Comparison of ENCODE assay signal across 25 mouse cellular contexts in genomic region chr16:33765477-33765876, GRCm38 (mm10). TPM values are rescaled to one million over a fixed set of nuclear protein-coding genes. Genes with fewer than 3 reads are reported as not detected.
DNase-seq lines count a peak whose midpoint lies in the region; ATAC-seq and TF ChIP-seq lines count a peak whose summit lies in the region.
"Had no signal": no experiment of that assay in that cellular context is flagged by ENCODE, and none has a peak within 500 bp of the region (broad histone marks: within the 10 kb centered on the region; RNA-seq: fewer than 3 reads in every experiment).

No protein-coding gene starts in this region.

- peaks cover 14% of the 10 kb centered on the region for H3K4me1 ChIP-seq in forebrain, embryonic 15.5 days
- peaks cover 11% of the 10 kb centered on the region; the same call in 1 of the 2 replicates for H3K4me1 ChIP-seq in forebrain, embryonic 14.5 days (ENCODE audit: control insufficient read depth, insufficient read depth, low read length)
- H3K4me1 ChIP-seq in intestine, postnatal 0 days (replicated peaks; ENCODE audit: control insufficient read depth, insufficient read depth, low read length), result peaks cover 3% of the 10 kb centered on the region; the same call in 1 of the 2 replicates
- H3K4me1 ChIP-seq in midbrain, embryonic 15.5 days, result peaks cover 13% of the 10 kb centered on the region
- 0 out of 2 replicates have a peak, but pooled peaks cover 8% of the 10 kb centered on the region for H3K4me1 ChIP-seq in hindbrain, embryonic 12.5 days

- 89% methylated on average over 2 of the region's 2 CpGs for WGBS in forebrain, embryonic 15.5 days
- 83% methylated on average over 2 of the region's 2 CpGs for WGBS in forebrain, embryonic 14.5 days
- 76% methylated on average over 2 of the region's 2 CpGs for WGBS in intestine, postnatal 0 days
- 94% methylated on average over 2 of the region's 2 CpGs for WGBS in midbrain, embryonic 15.5 days
- 92% methylated on average over 2 of the region's 2 CpGs for WGBS in hindbrain, embryonic 12.5 days

- H3K36me3 ChIP-seq in forebrain, embryonic 15.5 days, result peaks cover 4% of the 10 kb centered on the region; the same call in 1 of the 2 replicates
- H3K36me3 ChIP-seq in forebrain, embryonic 14.5 days (ENCODE audit: control insufficient read depth, insufficient read depth, low read length), result peaks cover 34% of the 10 kb centered on the region
- peaks cover 8% of the 10 kb centered on the region; the same call in 1 of the 2 replicates for H3K36me3 ChIP-seq in intestine, postnatal 0 days (ENCODE audit: control insufficient read depth, insufficient read depth)
- H3K36me3 ChIP-seq in midbrain, embryonic 15.5 days (replicated peaks), result no peaks in the 10 kb centered on the region
- H3K36me3 ChIP-seq in hindbrain, embryonic 12.5 days, result peaks cover 11% of the 10 kb centered on the region
- H3K36me3 ChIP-seq: hindbrain, embryonic 15.5 days had no signal

- no peak overlapping the region for H3K9ac ChIP-seq in forebrain, embryonic 15.5 days (replicated peaks)
- H3K9ac ChIP-seq in forebrain, embryonic 14.5 days (ENCODE audit: low read length), result no peak overlapping the region
- no peak overlapping the region for H3K9ac ChIP-seq in intestine, postnatal 0 days (ENCODE audit: low read depth, low read length)
- no peak overlapping the region for H3K9ac ChIP-seq in midbrain, embryonic 15.5 days
- no peak overlapping the region for H3K9ac ChIP-seq in hindbrain, embryonic 12.5 days
- H3K9ac ChIP-seq: embryonic facial prominence, embryonic 12.5 days; heart, embryonic 15.5 days; hindbrain, embryonic 15.5 days; kidney, embryonic 15.5 days; liver, embryonic 13.5 days; neural tube, embryonic 12.5 days had no signal

- no peaks in the 10 kb centered on the region for H3K27me3 ChIP-seq in forebrain, embryonic 15.5 days
- no peaks in the 10 kb centered on the region for H3K27me3 ChIP-seq in forebrain, embryonic 14.5 days (replicated peaks; ENCODE audit: control insufficient read depth, insufficient read depth, low read length)
- no peaks in the 10 kb centered on the region for H3K27me3 ChIP-seq in intestine, postnatal 0 days (replicated peaks; ENCODE audit: control insufficient read depth, insufficient read depth, low read length)
- H3K27me3 ChIP-seq in midbrain, embryonic 15.5 days (replicated peaks), result no peaks in the 10 kb centered on the region
- no peaks in the 10 kb centered on the region for H3K27me3 ChIP-seq in hindbrain, embryonic 12.5 days
- H3K27me3 ChIP-seq: embryonic facial prominence, embryonic 12.5 days; heart, embryonic 15.5 days; hindbrain, embryonic 15.5 days; kidney, embryonic 15.5 days; liver, embryonic 13.5 days; neural tube, embryonic 12.5 days; Patski had no signal

- no peak overlapping the region for H3K4me3 ChIP-seq in forebrain, embryonic 15.5 days
- no peak overlapping the region for H3K4me3 ChIP-seq in forebrain, embryonic 14.5 days (ENCODE audit: low read depth, low read length)
- H3K4me3 ChIP-seq in intestine, postnatal 0 days (ENCODE audit: low read depth, low read length), result no peak overlapping the region
- H3K4me3 ChIP-seq in midbrain, embryonic 15.5 days, result no peak overlapping the region
- no peak overlapping the region for H3K4me3 ChIP-seq in hindbrain, embryonic 12.5 days
- H3K4me3 ChIP-seq: embryonic facial prominence, embryonic 12.5 days; gastrocnemius, adult 2 months; heart, embryonic 15.5 days; hindbrain, embryonic 15.5 days; kidney, embryonic 15.5 days; left cerebral cortex, adult 2 months; liver, embryonic 13.5 days; neural tube, embryonic 12.5 days had no signal

- ATAC-seq in forebrain, embryonic 15.5 days (replicated peaks), result no peak; the same call in 1 of the 2 replicates
- ATAC-seq in forebrain, embryonic 14.5 days, result no peak
- no peak for ATAC-seq in intestine, postnatal 0 days
- ATAC-seq in midbrain, embryonic 15.5 days (replicated peaks), result no peak
- no peak for ATAC-seq in hindbrain, embryonic 12.5 days (ENCODE audit: low FRiP score)
- ATAC-seq: Patski had no signal

- H3K27ac ChIP-seq in forebrain, embryonic 15.5 days (replicated peaks), result 0 out of 2 replicates have a peak overlapping the region, but pooled peaks have one; percentile 51
- H3K27ac ChIP-seq in forebrain, embryonic 14.5 days (ENCODE audit: low read depth, low read length), result no peak overlapping the region
- H3K27ac ChIP-seq in intestine, postnatal 0 days (ENCODE audit: low read depth, low read length), result peak overlapping the region; percentile 85
- peak overlapping the region; percentile 73; the same call in 1 of the 2 replicates for H3K27ac ChIP-seq in midbrain, embryonic 15.5 days
- H3K27ac ChIP-seq in hindbrain, embryonic 12.5 days, result no peak overlapping the region
- H3K27ac ChIP-seq: gastrocnemius, adult 2 months; heart, embryonic 15.5 days; kidney, embryonic 15.5 days; left cerebral cortex, adult 2 months; liver, embryonic 13.5 days; neural tube, embryonic 12.5 days had no signal

- TF ChIP-seq CTCF in intestine, postnatal 0 days (IDR thresholded peaks at IDR 0.05; ENCODE audit: low read depth), result no peak

- no peak for DNase-seq in forebrain, embryonic 14.5 days (ENCODE audit: low spot score)
- DNase-seq in adrenal gland, adult 2 months, result no peak
- DNase-seq in lung, postnatal 36 days, result no peak
- DNase-seq: adrenal gland, adult 8-10 months; cerebellum, adult 11-12 months; cerebellum, postnatal 14 days; gastrocnemius, adult 2 months; heart, postnatal 4 days; kidney, adult 11 months; kidney, postnatal 36 days; layer of hippocampus, adult 9-11 months; liver, embryonic 13.5 days; lung, adult 2 months; lung, postnatal 14 days had no signal

- no peak overlapping the region for H3K4me2 ChIP-seq in forebrain, embryonic 15.5 days (replicated peaks)
- H3K4me2 ChIP-seq in forebrain, embryonic 14.5 days (ENCODE audit: low read length), result no peak overlapping the region
- H3K4me2 ChIP-seq in intestine, postnatal 0 days (replicated peaks; ENCODE audit: low read depth), result no peak overlapping the region
- H3K4me2 ChIP-seq in midbrain, embryonic 15.5 days, result no peak overlapping the region
- no peak overlapping the region for H3K4me2 ChIP-seq in hindbrain, embryonic 12.5 days (replicated peaks)
- H3K4me2 ChIP-seq: embryonic facial prominence, embryonic 12.5 days; heart, embryonic 15.5 days; hindbrain, embryonic 15.5 days; kidney, embryonic 15.5 days; neural tube, embryonic 12.5 days had no signal

- no peaks in the 10 kb centered on the region for H3K9me3 ChIP-seq in forebrain, embryonic 15.5 days
- no peaks in the 10 kb centered on the region for H3K9me3 ChIP-seq in forebrain, embryonic 14.5 days (replicated peaks; ENCODE audit: control insufficient read depth, low read length)
- no peaks in the 10 kb centered on the region for H3K9me3 ChIP-seq in intestine, postnatal 0 days (ENCODE audit: control insufficient read depth)
- no peaks in the 10 kb centered on the region for H3K9me3 ChIP-seq in midbrain, embryonic 15.5 days
- H3K9me3 ChIP-seq in hindbrain, embryonic 12.5 days (replicated peaks), result no peaks in the 10 kb centered on the region
- H3K9me3 ChIP-seq: embryonic facial prominence, embryonic 12.5 days; heart, embryonic 15.5 days; hindbrain, embryonic 15.5 days; kidney, embryonic 15.5 days; liver, embryonic 13.5 days; neural tube, embryonic 12.5 days had no signal

RNA-seq across cellular contexts. Expression of gene Muc13, which starts 28.4 kb away (rescaled TPM):
- not detected in 2 replicates for polyA plus RNA-seq in forebrain, embryonic 15.5 days (2015; fragmentation: Nextera tagmentation; extraction: Ambion mirVana)
- not detected in 2 replicates for polyA plus RNA-seq in forebrain, embryonic 14.5 days (2014; fragmentation: Nextera tagmentation; extraction: Ambion mirVana)
- polyA plus RNA-seq in intestine, postnatal 0 days (2015; fragmentation: Nextera tagmentation; extraction: Ambion mirVana), result 459 and 473 TPM in 2 replicates
- 0.08 TPM in 1 of 2 replicates, not detected in the other for polyA plus RNA-seq in midbrain, embryonic 15.5 days (2015; fragmentation: Nextera tagmentation; extraction: Ambion mirVana)
- 0.12 TPM in 1 of 2 replicates, not detected in the other for polyA plus RNA-seq in hindbrain, embryonic 12.5 days (2016; fragmentation: Nextera tagmentation; extraction: Ambion mirVana)
- total RNA-seq in adrenal gland, adult 2 months (2021), result not detected
- 0.06 and 0.13 TPM in 2 replicates for polyA plus RNA-seq in adrenal gland, adult 2 months (2012; rRNA removed)
- total RNA-seq: gastrocnemius, adult 2 months had no signal
- polyA plus RNA-seq: Patski had no signal

Comparison
In these comparisons a context has a peak if more than half of its experiments do, and no peak if none do; other contexts are left out.
1. H3K27ac ChIP-seq: peak in forebrain, embryonic 15.5 days (single experiment), intestine, postnatal 0 days (single experiment) and midbrain, embryonic 15.5 days (single experiment); none in forebrain, embryonic 14.5 days (single experiment) and hindbrain, embryonic 12.5 days (single experiment).
2. RNA of gene Muc13, which starts 28.4 kb away (polyA plus RNA-seq): 459 to 473 TPM in intestine, postnatal 0 days; 0.12 TPM in hindbrain, embryonic 12.5 days, 0.08 TPM in midbrain, embryonic 15.5 days, 0.06 to 0.13 TPM in adrenal gland, adult 2 months, not detected in forebrain, embryonic 15.5 days and not detected in forebrain, embryonic 14.5 days; every median in the first group is over 100 times any median in the second.